Mouse (Mus musculus) naive thymus-derived CD4-positive, alpha-beta T cell, adult 5 months (primary cell): Measurements from ENCODE around the gene Phf20. TPM values are rescaled to one million over a fixed set of nuclear protein-coding genes. Genes with fewer than 3 reads are reported as not detected.

Source experiments
- polyA plus RNA-seq: library from polyadenylated mRNA; unstranded; fragments of 100-300 nt; shearing (Covaris generic); gene quantifications from one replicate; pipeline ENCODE4 v1.2.1, GENCODE M21; 2017

The Phf20 gene
- 97.4 TPM for polyA plus RNA-seq

GRCm38 (mm10) chr2:156196302-156197128, at the start of gene Phf20:
Phf20 (plus strand) TSS chr2:156196466.

GRCm38 (mm10) chr2:156180094-156180821, 16.0 kb upstream of the Phf20 start, which contains the start of gene Rbm39:
Rbm39 (minus strand) TSS chr2:156180238.

GRCm38 (mm10) chr2:156312297-156312897, 116.1 kb downstream of the Phf20 start, which contains the start of the genes Cnbd2 and Scand1:
Cnbd2 (plus strand) TSS chr2:156312299.
Scand1 (minus strand) TSS chr2:156312704.

Other genes starting within 250 kb of the Phf20 start
- 19.3 TPM for gene Cep250, start 240.0 kb upstream of the Phf20 start, polyA plus RNA-seq
- gene 6430550D23Rik, start 188.5 kb upstream of the Phf20 start, polyA plus RNA-seq: 2.7 TPM
- gene Ergic3, start 188.4 kb upstream of the Phf20 start, polyA plus RNA-seq: 78.5 TPM
- not detected for gene Fer1l4, start 143.5 kb upstream of the Phf20 start, polyA plus RNA-seq
- 3.5 TPM for gene Spag4, start 131.3 kb upstream of the Phf20 start, polyA plus RNA-seq
- gene Cpne1, start 84.5 kb upstream of the Phf20 start, polyA plus RNA-seq: 64.8 TPM
- gene Rbm12, start 84.5 kb upstream of the Phf20 start, polyA plus RNA-seq: 54.4 TPM
- 24.9 TPM for gene Gm28036, start 69.4 kb upstream of the Phf20 start, polyA plus RNA-seq
- 119 TPM for gene Romo1, start 52.4 kb upstream of the Phf20 start, polyA plus RNA-seq
- gene Nfs1, start 52.3 kb upstream of the Phf20 start, polyA plus RNA-seq: 38.9 TPM
- gene Rbm39, start 16.2 kb upstream of the Phf20 start, polyA plus RNA-seq: 1,761 TPM
- gene Cnbd2, start 115.8 kb downstream of the Phf20 start, polyA plus RNA-seq: 4.4 TPM
- 97.1 TPM for gene Scand1, start 116.2 kb downstream of the Phf20 start, polyA plus RNA-seq
- gene Epb41l1, start 224.4 kb downstream of the Phf20 start, polyA plus RNA-seq: 2.1 TPM